Mouse (Mus musculus) C2C12 (cell line): ENCODE measurements around the gene Gm28729. TPM values are rescaled to one million over a fixed set of nuclear protein-coding genes. Genes with fewer than 3 reads are reported as not detected.

Experiments used
- H3K27me3 ChIP-seq: one replicate; pipeline ENCODE4 v1.6.1; 2011; ENCODE audit not compliant: control insufficient read depth, insufficient read depth, insufficient read length
- H3K36me3 ChIP-seq: one replicate; pipeline ENCODE4 v1.6.1; 2011; ENCODE audit not compliant: control insufficient read depth, insufficient read depth
- H3K4me3 ChIP-seq: one replicate; pipeline ENCODE4 v1.5.1; 2011; ENCODE audit warnings: mild to moderate bottlenecking, control low read depth; ENCODE audit not compliant: poor library complexity, insufficient read depth, severe bottlenecking
- H3K79me2 ChIP-seq: one replicate; pipeline ENCODE4 v1.6.1; 2011; ENCODE audit not compliant: control insufficient read depth, insufficient read depth
- H3K79me3 ChIP-seq: one replicate; pipeline ENCODE4 v1.6.1; 2011; ENCODE audit warnings: low read depth, control low read depth
- H3ac ChIP-seq: one replicate; pipeline ENCODE3; 2011; ENCODE audit warnings: low read depth; ENCODE audit not compliant: control insufficient read depth, insufficient read length
- CEBPB ChIP-seq: IDR thresholded peaks from one replicate; pipeline ENCODE4 v1.6.1; 2011; ENCODE audit warnings: low read depth, mild to moderate bottlenecking, control low read depth, moderate library complexity
- CTCF ChIP-seq: IDR thresholded peaks from one replicate; pipeline ENCODE4 v1.5.1; 2011; ENCODE audit not compliant: control insufficient read depth, insufficient read depth, insufficient read length
- FOSL1 ChIP-seq: IDR thresholded peaks from one replicate; pipeline ENCODE4 v1.8.0; 2011; ENCODE audit warnings: mild to moderate bottlenecking, low read length; ENCODE audit not compliant: poor library complexity, insufficient read depth, severe bottlenecking
- MAX ChIP-seq: IDR thresholded peaks from one replicate; pipeline ENCODE4 v1.6.1; 2011; ENCODE audit warnings: mild to moderate bottlenecking, control low read depth
- MYOD1 ChIP-seq: IDR thresholded peaks from one replicate; pipeline ENCODE4 v1.6.1; 2011; ENCODE audit warnings: low read depth; ENCODE audit not compliant: control insufficient read depth, insufficient read length
- MYOG ChIP-seq: IDR thresholded peaks from one replicate; pipeline ENCODE4 v1.6.1; 2011; ENCODE audit not compliant: control insufficient read depth, insufficient read length; ENCODE audit errors: extremely low read depth
- USF1 ChIP-seq: IDR thresholded peaks from one replicate; pipeline ENCODE4 v1.6.1; 2011; ENCODE audit warnings: low read depth, mild to moderate bottlenecking, control low read depth, moderate library complexity
- polyA plus RNA-seq: library from polyadenylated mRNA; unstranded; fragments of >200 nt; fragmentation: generic; extraction: Trizol; gene quantifications from one replicate; pipeline ENCODE4 v1.2.1, GENCODE M21; 2012; ENCODE audit warnings: missing spikeins

Gene Gm28729
- polyA plus RNA-seq, 1 experiment = not detected

GRCm38 (mm10) chr9:96452956-96453355 lies 72.1 kb downstream of the Gm28729 start:
- H3ac ChIP-seq = no peak overlapping the region
- TF ChIP-seq USF1 = no peak
- no peaks in the 10 kb centered on the region for H3K79me3 ChIP-seq
- no peaks in the 10 kb centered on the region for H3K36me3 ChIP-seq
- H3K27me3 ChIP-seq = no peaks in the 10 kb centered on the region
- no peak overlapping the region for H3K4me3 ChIP-seq
- no peaks in the 10 kb centered on the region for H3K79me2 ChIP-seq

GRCm38 (mm10) chr9:96450900-96451720 lies 74.0 kb downstream of the Gm28729 start:
- H3K27me3 ChIP-seq = no peaks in the 10 kb centered on the region
- no peak for TF ChIP-seq CTCF
- no peak overlapping the region for H3K4me3 ChIP-seq
- H3ac ChIP-seq = no peak overlapping the region
- H3K36me3 ChIP-seq = no peaks in the 10 kb centered on the region
- no peaks in the 10 kb centered on the region for H3K79me3 ChIP-seq
- no peaks in the 10 kb centered on the region for H3K79me2 ChIP-seq

GRCm38 (mm10) chr9:96449514-96449913 lies 75.5 kb downstream of the Gm28729 start:
- Histone ChIP-seq H3K79me3 (no peaks in the 10 kb centered on the region), H3K36me3 (no peaks in the 10 kb centered on the region), H3K79me2 (no peaks in the 10 kb centered on the region), H3K4me3 (no peak overlapping the region), H3K27me3 (no peaks in the 10 kb centered on the region), H3ac (no peak overlapping the region)
- TF ChIP-seq FOSL1 (no peak), MAX (no peak), CEBPB (no peak), CTCF (no peak), MYOG (no peak), USF1 (no peak), MYOD1 (no peak)

- no peaks in the 10 kb centered on the region for H3K27me3 ChIP-seq
- H3ac ChIP-seq = no peak overlapping the region
- H3K4me3 ChIP-seq = no peak overlapping the region
- TF ChIP-seq MYOD1 (no peak), FOSL1 (no peak), CEBPB (no peak), CTCF (no peak), MAX (no peak), USF1 (no peak), MYOG (no peak)
- H3K36me3 ChIP-seq = no peaks in the 10 kb centered on the region
- no peaks in the 10 kb centered on the region for H3K79me3 ChIP-seq
- H3K79me2 ChIP-seq = no peaks in the 10 kb centered on the region
Measured at GRCm38 (mm10) chr9:96445351-96445750, 79.7 kb downstream of the Gm28729 start.

GRCm38 (mm10) chr9:96442081-96442480 lies 83.0 kb downstream of the Gm28729 start:
- TF ChIP-seq USF1 = no peak
- no peak for TF ChIP-seq MYOD1
- no peak for TF ChIP-seq MAX
- TF ChIP-seq FOSL1 = no peak
- TF ChIP-seq CEBPB = no peak
- TF ChIP-seq MYOG = no peak
- no peak for TF ChIP-seq CTCF

GRCm38 (mm10) chr9:96438334-96438871 lies 86.7 kb downstream of the Gm28729 start:
- Histone ChIP-seq H3K4me3 (no peak overlapping the region), H3ac (no peak overlapping the region), H3K79me2 (no peaks in the 10 kb centered on the region), H3K27me3 (no peaks in the 10 kb centered on the region), H3K36me3 (no peaks in the 10 kb centered on the region), H3K79me3 (no peaks in the 10 kb centered on the region)
- no peak for TF ChIP-seq USF1
- no peak for TF ChIP-seq FOSL1
- no peak for TF ChIP-seq MAX
- TF ChIP-seq MYOD1 = no peak
- TF ChIP-seq CEBPB = no peak
- no peak for TF ChIP-seq MYOG
- no peak for TF ChIP-seq CTCF

More at GRCm38 (mm10) chr9:96442081-96442480, 83.0 kb downstream of the Gm28729 start:
- Histone ChIP-seq H3K36me3 (no peaks in the 10 kb centered on the region), H3K4me3 (no peak overlapping the region), H3K27me3 (no peaks in the 10 kb centered on the region), H3K79me2 (no peaks in the 10 kb centered on the region), H3K79me3 (no peaks in the 10 kb centered on the region), H3ac (no peak overlapping the region)
